Mouse (Mus musculus): ENCODE measurements around the gene Txlnb.
"Not testable (repeated sequence)": the region's sequence is repeated elsewhere in the genome, so short reads cannot be mapped to it uniquely, and the experiment has no call there.

The Txlnb gene

GRCm38 (mm10) chr10:17795767-17796631, at the start of gene Txlnb:
Gene Txlnb (plus strand): TSS chr10:17796226.
- DNase-seq, result peak; percentile 66

- no peak for DNase-seq
These were observed 43.5 kb upstream of the Txlnb start for GRCm38 (mm10) chr10:17752478-17752877.

- DNase-seq, result no peak
These were observed 36.3 kb upstream of the Txlnb start for GRCm38 (mm10) chr10:17759772-17760171.

- DNase-seq, result peak; percentile 7
These were observed 35.0 kb upstream of the Txlnb start for GRCm38 (mm10) chr10:17760750-17761613.

- DNase-seq, result no peak
These were observed 34.4 kb upstream of the Txlnb start for GRCm38 (mm10) chr10:17761652-17762051.

GRCm38 (mm10) chr10:17762946-17763345, 33.1 kb upstream of the Txlnb start:
- no peak for DNase-seq

- no peak for DNase-seq
These were observed 26.2 kb upstream of the Txlnb start for GRCm38 (mm10) chr10:17769856-17770255.

GRCm38 (mm10) chr10:17772364-17772763, 23.7 kb upstream of the Txlnb start:
- DNase-seq, result peak; percentile 4

- DNase-seq, result no peak
These were observed 21.7 kb upstream of the Txlnb start for GRCm38 (mm10) chr10:17774366-17774765.

GRCm38 (mm10) chr10:17775079-17775478, 20.9 kb upstream of the Txlnb start:
- DNase-seq, result no peak

- not testable (repeated sequence) for DNase-seq
These were observed 19.3 kb upstream of the Txlnb start for GRCm38 (mm10) chr10:17776684-17777083.

- DNase-seq, result no peak
These were observed 9.3 kb upstream of the Txlnb start for GRCm38 (mm10) chr10:17786771-17787170.

- DNase-seq, result no peak
These were observed 8.1 kb upstream of the Txlnb start for GRCm38 (mm10) chr10:17787938-17788337.

- no peak for DNase-seq
These were observed 7.7 kb upstream of the Txlnb start for GRCm38 (mm10) chr10:17788347-17788746.

- DNase-seq, result no peak
These were observed 2.1 kb upstream of the Txlnb start for GRCm38 (mm10) chr10:17793926-17794325.

- DNase-seq, result no peak
These were observed 1.6 kb upstream of the Txlnb start for GRCm38 (mm10) chr10:17794443-17794842.

GRCm38 (mm10) chr10:17795227-17795626, 799 bp upstream of the Txlnb start:
- no peak for DNase-seq

- no peak for DNase-seq
These were observed 1.0 kb downstream of the Txlnb start for GRCm38 (mm10) chr10:17796846-17797631.

GRCm38 (mm10) chr10:17797681-17798080, 1.7 kb downstream of the Txlnb start:
- no peak for DNase-seq

GRCm38 (mm10) chr10:17801788-17802187, 5.8 kb downstream of the Txlnb start:
- no peak for DNase-seq

GRCm38 (mm10) chr10:17808526-17808925, 12.5 kb downstream of the Txlnb start:
- DNase-seq, result no peak

- DNase-seq, result no peak
These were observed 19.0 kb downstream of the Txlnb start for GRCm38 (mm10) chr10:17815052-17815451.

- not testable (repeated sequence) for DNase-seq
These were observed 24.4 kb downstream of the Txlnb start for GRCm38 (mm10) chr10:17820422-17820821.

Data from lung, postnatal 10 days (tissue).